Mouse (Mus musculus) monocyte, adult 5-6 weeks (primary cell): ENCODE data around the gene Grip1. TPM values are rescaled to one million over a fixed set of nuclear protein-coding genes. Genes with fewer than 3 reads are reported as not detected.

Experiments
- ATAC-seq: fragments of 153-309, 156-312 bp; replicated peaks from 2 replicates; pipeline ENCODE4 v1.8.0; 2017; ENCODE audit warnings: mild to moderate bottlenecking; ENCODE audit not compliant: low TSS enrichment, insufficient number of reproducible peaks, severe bottlenecking, poor library complexity, low FRiP score
- total RNA-seq: library from RNA; stranded (forward); fragments of 200-1000, 200-491, 200-594 nt; gene quantifications from 3 replicates; pipeline ENCODE4 v1.2.3, GENCODE M21; 2017

Gene Grip1
- total RNA-seq, 1 experiment from 2014 or later: not detected

DNA sequence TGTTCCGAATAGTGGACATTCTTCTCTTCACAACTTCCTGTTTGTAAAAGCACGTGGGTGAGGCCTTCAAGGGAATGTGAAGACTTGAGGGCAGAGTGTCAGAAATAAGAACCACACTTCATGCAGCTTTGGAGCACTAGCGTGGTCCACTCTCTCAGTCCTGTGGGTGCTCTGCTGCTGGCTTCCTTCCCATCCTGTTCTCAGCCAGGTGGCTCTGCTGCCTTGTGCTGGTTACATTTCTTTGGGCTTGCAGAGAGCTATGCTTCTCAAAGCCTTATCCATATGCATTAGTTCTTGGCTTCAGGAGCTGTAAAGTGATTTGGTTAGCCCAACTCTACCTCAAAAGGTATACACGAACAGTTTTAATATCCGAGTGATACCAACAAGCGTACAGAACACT lies 497.8 kb downstream of the Grip1 start:
- no peak for ATAC-seq

- ATAC-seq: no peak
Observed at GRCm38 (mm10) chr10:119957260-119957955, 503.8 kb downstream of the Grip1 start.

GRCm38 (mm10) chr10:119960915-119961314 lies 507.3 kb downstream of the Grip1 start:
- ATAC-seq: no peak

DNA sequence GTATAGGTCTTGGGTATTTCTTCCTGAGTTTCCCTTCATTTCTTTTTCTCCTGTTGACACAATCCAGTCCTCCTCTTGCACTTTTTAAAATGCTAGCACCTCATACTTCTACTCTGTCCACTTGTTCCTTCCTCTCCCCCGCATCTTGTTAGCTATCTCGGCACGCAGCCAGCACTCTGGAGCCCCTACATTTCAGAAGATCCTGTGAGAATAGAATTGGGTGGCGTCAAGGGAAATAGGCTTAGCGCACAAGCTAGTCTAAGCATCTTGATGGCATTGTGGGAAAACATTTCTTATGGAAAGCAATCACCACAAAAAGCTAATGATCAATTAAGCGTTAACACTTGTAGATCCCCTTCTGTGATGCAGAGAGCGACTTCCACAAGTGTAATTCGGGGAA lies 512.7 kb downstream of the Grip1 start:
- no peak for ATAC-seq

- ATAC-seq: no peak
Observed at GRCm38 (mm10) chr10:119979396-119979795, 525.8 kb downstream of the Grip1 start.

GRCm38 (mm10) chr10:119980032-119980431 lies 526.4 kb downstream of the Grip1 start:
- no peak for ATAC-seq

- no peak for ATAC-seq
Observed at GRCm38 (mm10) chr10:119984299-119984698, 530.7 kb downstream of the Grip1 start.

- ATAC-seq: no peak
Observed at GRCm38 (mm10) chr10:119998475-119998874, 544.8 kb downstream of the Grip1 start.

GRCm38 (mm10) chr10:120002149-120002548 lies 548.5 kb downstream of the Grip1 start:
- no peak for ATAC-seq

DNA sequence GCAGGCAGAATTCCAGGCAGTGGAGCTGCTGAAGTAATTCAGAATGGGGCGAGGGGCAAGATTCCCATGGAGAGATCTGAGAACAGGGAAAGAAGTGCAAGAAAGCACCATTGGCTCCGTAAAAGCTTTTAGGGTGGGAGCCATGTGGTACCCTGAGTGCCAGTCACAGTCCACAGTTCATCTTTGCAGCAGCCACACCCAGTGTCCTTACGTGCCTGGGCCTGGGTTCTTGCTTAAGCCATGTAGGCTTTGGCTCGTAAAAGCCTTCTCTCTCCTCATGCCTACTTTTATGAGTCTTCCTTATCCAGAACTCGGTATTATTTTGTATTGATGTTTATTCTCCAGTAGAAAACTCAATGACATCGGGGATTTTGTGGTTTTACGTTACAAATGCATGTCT lies 550.5 kb downstream of the Grip1 start:
- no peak for ATAC-seq

GRCm38 (mm10) chr10:120005581-120005980 lies 552.0 kb downstream of the Grip1 start:
- no peak for ATAC-seq

- no peak for ATAC-seq
Observed at GRCm38 (mm10) chr10:120012331-120012730, 558.7 kb downstream of the Grip1 start.

- no peak for ATAC-seq
Observed at GRCm38 (mm10) chr10:120015117-120015516, 561.5 kb downstream of the Grip1 start.

DNA sequence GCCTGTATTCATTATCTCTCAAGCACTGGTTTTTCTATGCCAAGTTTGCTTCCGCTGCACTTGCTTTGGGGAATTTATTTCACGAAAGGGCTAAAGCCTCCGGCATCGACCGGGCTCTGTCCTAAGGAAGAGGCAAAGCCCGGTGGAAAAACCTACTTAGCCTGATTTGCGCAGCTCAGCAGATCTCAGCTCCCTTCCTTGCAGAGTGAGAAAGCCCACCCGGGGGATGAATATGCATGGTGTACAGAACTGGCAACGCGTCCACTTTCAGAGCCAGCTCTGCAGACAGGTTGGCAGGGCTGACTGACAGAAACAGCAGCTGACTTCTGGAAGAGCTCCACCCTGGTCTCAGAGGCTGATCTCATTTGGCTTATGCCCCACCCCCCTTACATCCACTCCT lies 572.8 kb downstream of the Grip1 start:
- no peak for ATAC-seq

DNA sequence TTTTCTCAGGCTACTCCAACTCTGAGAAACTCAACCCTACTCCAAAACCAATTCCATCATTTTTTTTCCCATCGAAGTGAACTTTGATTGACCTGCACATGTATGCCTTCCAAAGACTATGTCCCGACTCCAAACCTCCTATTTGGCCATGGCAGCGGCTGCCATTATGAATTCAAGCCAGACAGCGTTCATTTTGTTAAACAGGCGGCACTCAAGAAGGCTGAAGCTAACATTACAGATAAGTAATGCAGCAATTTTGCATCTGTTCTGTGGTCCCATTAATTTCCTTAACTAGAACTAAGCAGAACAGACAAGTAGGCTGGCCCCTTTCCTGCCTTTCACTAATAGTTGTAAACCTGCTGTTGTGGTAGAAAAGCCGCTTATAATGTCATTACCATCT lies 577.3 kb downstream of the Grip1 start:
- no peak for ATAC-seq

GRCm38 (mm10) chr10:120031316-120031715 lies 577.7 kb downstream of the Grip1 start:
- ATAC-seq: no peak

DNA sequence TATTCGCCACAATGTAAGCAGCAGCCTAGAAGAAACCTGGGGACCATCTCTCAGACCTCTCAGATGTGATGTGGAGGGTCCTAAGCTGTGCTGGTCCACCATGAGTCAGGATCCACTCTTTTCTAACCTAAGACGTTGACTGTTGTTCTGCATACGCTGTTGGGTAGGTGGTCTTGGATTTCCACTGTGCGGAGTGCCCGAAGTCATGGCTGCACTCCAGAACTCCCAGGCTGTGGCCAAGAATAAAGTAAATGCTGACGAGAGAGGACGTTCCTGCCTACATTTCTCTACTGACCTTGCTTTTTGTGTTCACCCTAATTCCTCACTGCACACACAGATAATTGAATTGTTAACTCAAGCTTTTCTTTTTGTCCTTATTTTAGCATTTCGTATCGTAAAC lies 580.2 kb downstream of the Grip1 start:
- no peak for ATAC-seq

DNA sequence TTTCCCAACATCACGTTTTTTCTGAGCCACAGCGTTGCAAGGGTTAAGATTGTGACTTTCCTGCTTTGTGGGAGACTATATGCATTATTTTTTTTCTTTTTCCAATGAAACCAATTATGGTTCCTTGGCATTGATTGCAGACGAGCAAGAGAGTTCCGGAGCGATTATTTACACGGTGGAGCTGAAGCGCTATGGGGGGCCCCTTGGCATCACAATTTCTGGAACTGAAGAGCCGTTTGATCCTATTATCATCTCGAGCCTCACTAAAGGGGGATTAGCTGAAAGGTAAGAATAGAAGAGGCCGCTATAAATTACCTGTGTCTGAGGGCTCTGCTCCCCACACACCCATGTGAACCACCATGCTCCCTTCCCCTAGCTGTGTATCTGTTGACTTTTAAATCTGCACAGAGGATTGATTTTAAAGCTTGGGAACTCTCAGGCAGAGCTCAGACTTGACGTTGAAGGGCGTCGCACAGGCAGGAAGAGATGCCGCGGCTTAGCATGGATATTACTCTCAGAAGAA lies 581.6 kb downstream of the Grip1 start:
- ATAC-seq: no peak

GRCm38 (mm10) chr10:120035824-120036223 lies 582.2 kb downstream of the Grip1 start:
- no peak for ATAC-seq

- no peak for ATAC-seq
Observed at GRCm38 (mm10) chr10:120038194-120038593, 584.6 kb downstream of the Grip1 start.

DNA sequence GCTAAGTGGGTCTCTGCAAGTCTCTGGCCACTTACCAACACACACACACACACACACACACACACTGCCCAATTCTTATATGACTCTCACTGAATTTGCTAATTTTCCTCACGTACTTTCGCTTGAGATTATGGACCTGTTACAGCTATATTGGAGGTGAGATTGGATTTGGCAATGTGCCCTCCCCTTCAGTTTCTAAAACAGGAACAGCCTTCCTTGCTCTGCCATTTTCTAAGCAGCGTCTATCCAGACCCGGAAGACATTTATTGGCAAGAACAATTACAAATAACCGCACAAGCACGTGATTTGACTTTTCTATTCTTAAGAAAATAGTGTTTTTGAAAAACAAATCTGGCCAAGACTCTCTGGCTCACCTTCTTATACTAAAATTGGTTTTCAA lies 590.6 kb downstream of the Grip1 start:
- no peak for ATAC-seq
